Mouse (Mus musculus): ENCODE data around the gene Epha6. TPM values are rescaled to one million over a fixed set of nuclear protein-coding genes. Genes with fewer than 3 reads are reported as not detected.

Epha6 gene
- polyA plus RNA-seq, 1 experiment from 2014 or later: 0.30 TPM

DNA sequence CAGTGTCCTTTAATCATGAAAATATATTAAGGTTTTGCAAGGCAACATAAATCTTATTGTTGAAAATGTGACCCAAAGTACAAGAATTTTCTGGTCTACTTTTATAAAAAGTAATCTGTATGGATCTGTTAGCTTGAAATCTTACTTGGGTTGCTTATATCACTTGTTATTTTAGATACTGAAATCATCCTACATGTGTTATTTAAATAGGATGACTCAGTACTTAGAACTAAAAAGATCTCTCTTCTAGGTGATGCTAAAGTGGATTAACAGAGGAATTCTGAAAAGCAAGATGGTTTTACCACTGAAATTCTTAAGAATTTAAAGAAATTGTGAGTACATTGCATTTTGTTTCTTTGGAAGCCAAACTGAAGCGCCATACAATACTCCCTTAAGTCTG lies 561.5 kb downstream of the Epha6 start:
- Histone ChIP-seq H3K4me3 (no peak overlapping the region), H3K9me3 (no peaks in the 10 kb centered on the region), H3K36me3 (replicated peaks) (no peaks in the 10 kb centered on the region), H3K4me1 (no peaks in the 10 kb centered on the region), H3K27ac (no peak overlapping the region), H3K27me3 (ENCODE audit: poor library complexity, severe bottlenecking) (no peaks in the 10 kb centered on the region)
- 88% methylated on average over 1 of the region's 1 CpGs for WGBS
- no peak for DNase-seq (ENCODE audit: extremely low spot score, low spot score)

DNA sequence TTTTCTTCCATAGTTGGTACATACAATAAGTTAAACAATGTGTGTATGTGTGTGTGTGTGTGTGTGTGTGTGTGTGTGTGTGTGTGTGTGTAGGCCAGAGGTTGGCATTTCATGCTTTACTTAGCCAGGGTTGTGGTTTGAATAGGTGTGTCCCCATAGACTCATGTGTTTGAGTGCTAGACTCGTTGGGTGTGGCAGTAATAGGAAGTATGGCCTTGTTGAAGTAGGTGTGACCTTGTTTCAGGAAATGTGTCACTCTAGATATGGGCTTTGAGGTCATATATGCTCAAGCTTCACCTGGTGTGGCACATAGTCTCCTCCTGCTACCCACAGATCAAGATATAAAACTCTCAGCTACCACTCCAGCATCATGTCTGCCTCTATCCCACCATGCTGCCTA lies 577.0 kb downstream of the Epha6 start:
- Histone ChIP-seq H3K27ac (no peak overlapping the region), H3K4me1 (no peaks in the 10 kb centered on the region), H3K9me3 (no peaks in the 10 kb centered on the region), H3K36me3 (replicated peaks) (no peaks in the 10 kb centered on the region), H3K27me3 (ENCODE audit: poor library complexity, severe bottlenecking) (no peaks in the 10 kb centered on the region), H3K4me3 (no peak overlapping the region)
- no peak for DNase-seq (ENCODE audit: extremely low spot score, low spot score)
- 75% methylated on average over 1 of the region's 1 CpGs for WGBS

DNA sequence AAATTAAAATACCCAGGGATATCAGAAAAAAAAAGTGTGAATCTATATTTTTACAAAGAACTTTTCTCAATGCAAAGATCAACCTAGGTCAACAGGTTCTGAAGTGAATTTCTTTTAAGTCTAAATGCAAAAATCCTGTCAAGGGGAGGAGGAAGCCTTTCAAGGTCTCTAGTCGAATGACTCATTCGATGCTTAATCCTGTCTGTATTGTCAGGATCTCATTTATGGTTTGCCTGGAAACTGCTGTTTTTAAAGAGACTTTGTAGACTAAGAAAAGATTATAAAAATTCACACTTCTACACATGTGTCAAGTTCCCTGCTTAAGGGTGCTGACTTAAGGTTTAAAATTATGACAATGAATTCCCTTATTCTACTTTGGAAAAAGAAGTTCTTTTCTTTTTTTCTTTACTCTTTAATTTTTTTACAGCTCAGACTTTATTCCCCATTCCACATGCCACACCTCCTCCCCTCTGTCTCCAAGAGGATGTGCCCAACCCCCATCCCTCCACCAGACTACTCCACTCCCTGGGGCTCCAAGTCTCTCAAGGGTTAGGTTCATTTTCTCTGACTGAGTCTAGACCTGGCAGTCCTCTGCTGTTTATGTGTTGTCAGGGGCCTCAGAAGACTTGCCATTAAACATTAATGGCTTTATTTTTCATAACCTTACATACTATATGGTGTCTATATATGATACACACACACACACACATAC lies 598.3 kb downstream of the Epha6 start:
- Histone ChIP-seq H3K27me3 (ENCODE audit: poor library complexity, severe bottlenecking) (no peaks in the 10 kb centered on the region), H3K36me3 (replicated peaks) (no peaks in the 10 kb centered on the region), H3K9me3 (no peaks in the 10 kb centered on the region), H3K4me1 (peaks cover 4% of the 10 kb centered on the region; the same call in 1 of the 2 replicates), H3K4me3 (no peak overlapping the region), H3K27ac (no peak overlapping the region)
- DNase-seq (ENCODE audit: extremely low spot score, low spot score): no peak
- 47% methylated on average over 2 of the region's 2 CpGs for WGBS

DNA sequence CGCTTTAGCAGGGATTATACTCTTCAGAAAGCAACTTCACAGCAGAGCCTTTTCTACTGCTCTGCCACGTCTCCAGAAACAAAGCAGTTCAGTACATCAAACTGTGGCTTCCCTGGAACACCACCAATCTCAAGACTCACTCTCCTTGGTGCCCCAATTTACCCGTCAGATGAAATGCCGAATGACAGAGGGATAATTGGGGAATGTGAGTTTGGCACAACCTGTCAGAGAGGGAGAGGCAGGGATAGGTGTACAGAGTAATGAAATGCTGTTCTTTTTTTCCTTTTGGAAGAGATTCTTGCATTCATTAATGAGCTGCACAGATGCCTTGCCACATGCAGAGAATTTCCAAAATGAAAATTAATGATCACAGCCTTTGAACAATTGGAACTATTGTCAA lies 635.5 kb downstream of the Epha6 start:
- Histone ChIP-seq H3K9me3 (no peaks in the 10 kb centered on the region), H3K27ac (no peak overlapping the region), H3K36me3 (replicated peaks) (no peaks in the 10 kb centered on the region), H3K27me3 (ENCODE audit: poor library complexity, severe bottlenecking) (no peaks in the 10 kb centered on the region), H3K4me1 (peaks cover 4% of the 10 kb centered on the region; the same call in 1 of the 2 replicates), H3K4me3 (no peak overlapping the region)
- WGBS: 46% methylated on average over 4 of the region's 4 CpGs
- DNase-seq (ENCODE audit: extremely low spot score, low spot score): no peak

DNA sequence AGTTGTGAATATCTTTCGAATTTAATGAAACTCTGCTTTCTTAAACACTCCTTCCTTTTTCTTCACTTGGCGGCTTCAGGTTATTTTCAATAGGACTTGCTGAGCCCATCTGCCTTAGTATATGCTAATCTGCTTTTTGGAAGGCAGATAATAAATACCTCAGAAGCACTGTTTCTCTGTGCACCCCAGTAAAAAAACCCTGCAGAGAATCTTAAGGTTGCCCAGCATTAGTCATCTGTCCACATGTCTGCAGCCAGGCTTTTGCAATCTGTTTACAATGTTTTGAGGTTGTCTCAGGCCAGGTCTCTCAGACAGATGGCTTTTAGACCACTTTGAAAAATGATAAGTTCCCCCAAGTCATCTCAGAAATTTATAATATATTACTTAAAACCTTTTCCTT lies 649.6 kb downstream of the Epha6 start:
- H3K27me3 ChIP-seq (ENCODE audit: poor library complexity, severe bottlenecking): no peaks in the 10 kb centered on the region
- DNase-seq (ENCODE audit: extremely low spot score, low spot score): no peak
- no peaks in the 10 kb centered on the region for H3K36me3 ChIP-seq (replicated peaks)
- H3K27ac ChIP-seq: no peak overlapping the region
- H3K4me1 ChIP-seq: no peaks in the 10 kb centered on the region
- 89% methylated on average over 2 of the region's 2 CpGs for WGBS
- H3K9me3 ChIP-seq: peaks cover under 1% of the 10 kb centered on the region; the same call in 1 of the 2 replicates
- no peak overlapping the region for H3K4me3 ChIP-seq

DNA sequence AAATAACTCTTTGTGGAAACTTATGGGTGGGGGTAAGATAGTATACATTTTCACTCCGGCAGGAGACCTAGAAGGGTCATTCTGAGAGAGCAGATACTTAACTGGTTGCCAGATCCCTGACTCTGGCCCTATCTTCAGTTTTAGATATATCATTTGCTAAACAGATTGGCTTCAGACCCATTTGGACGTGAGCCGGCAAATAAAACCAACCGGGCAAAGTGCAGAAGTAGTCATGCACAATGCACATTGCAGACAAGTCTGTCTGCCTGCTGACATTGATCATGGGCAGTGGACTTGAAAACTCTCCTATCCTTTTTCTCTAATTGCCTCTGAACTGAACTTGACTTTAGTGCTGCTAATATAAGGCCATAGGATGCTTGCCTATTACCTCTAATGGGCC lies 681.6 kb downstream of the Epha6 start:
- no peak for DNase-seq (ENCODE audit: extremely low spot score, low spot score)
- Histone ChIP-seq H3K27ac (no peak overlapping the region), H3K4me3 (no peak overlapping the region), H3K4me1 (no peaks in the 10 kb centered on the region), H3K9me3 (no peaks in the 10 kb centered on the region), H3K27me3 (ENCODE audit: poor library complexity, severe bottlenecking) (no peaks in the 10 kb centered on the region), H3K36me3 (replicated peaks) (no peaks in the 10 kb centered on the region)
- WGBS: 96% methylated on average over 4 of the region's 4 CpGs

DNA sequence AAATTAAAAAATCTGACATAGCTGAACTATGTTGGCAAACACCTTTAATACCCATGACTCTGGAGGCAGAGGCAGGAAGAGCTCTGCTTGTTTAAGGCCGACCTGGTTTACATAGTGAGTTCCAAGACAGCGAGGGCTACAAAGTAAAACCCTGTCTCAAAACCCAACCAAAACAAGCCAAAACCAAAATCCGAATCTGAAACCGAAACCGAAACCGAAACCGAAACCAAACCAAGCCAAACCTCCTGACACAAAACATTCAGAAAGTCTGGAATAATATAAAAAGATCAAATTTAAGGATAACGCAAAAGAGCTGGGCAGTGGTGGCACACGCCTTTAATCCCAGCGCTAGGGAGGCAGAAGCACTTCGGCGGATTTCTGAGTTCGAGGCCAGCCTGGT lies 725.3 kb downstream of the Epha6 start:
- WGBS: 95% methylated on average over 13 of the region's 13 CpGs
- Histone ChIP-seq H3K4me3 (no peak overlapping the region), H3K27me3 (ENCODE audit: poor library complexity, severe bottlenecking) (no peaks in the 10 kb centered on the region), H3K4me1 (no peaks in the 10 kb centered on the region), H3K36me3 (replicated peaks) (no peaks in the 10 kb centered on the region), H3K27ac (no peak overlapping the region), H3K9me3 (no peaks in the 10 kb centered on the region)
- no peak for DNase-seq (ENCODE audit: extremely low spot score, low spot score)

DNA sequence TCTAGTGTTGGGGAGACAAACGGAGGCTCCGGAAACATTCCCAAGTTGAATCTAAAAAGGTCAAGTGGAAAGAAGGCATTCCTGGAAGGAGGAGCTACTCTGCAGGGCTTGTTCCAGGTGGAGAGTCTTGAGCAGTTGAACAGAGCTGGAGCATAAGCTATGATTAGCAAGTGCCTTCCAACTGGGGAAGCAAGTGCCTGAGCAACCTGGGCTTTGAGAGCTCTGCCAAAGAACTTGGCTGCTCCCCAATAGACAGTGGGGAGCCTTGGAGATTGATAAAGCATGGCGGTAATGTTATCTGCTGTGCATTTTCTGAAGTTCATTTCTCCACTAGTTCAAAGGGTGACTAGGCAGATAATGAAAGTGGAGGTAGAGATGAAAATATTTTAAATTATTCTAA lies 733.5 kb downstream of the Epha6 start:
- no peak for DNase-seq (ENCODE audit: extremely low spot score, low spot score)
- no peaks in the 10 kb centered on the region for H3K9me3 ChIP-seq
- no peaks in the 10 kb centered on the region for H3K27me3 ChIP-seq (ENCODE audit: poor library complexity, severe bottlenecking)
- H3K4me3 ChIP-seq: no peak overlapping the region
- 95% methylated on average over 3 of the region's 3 CpGs for WGBS
- no peaks in the 10 kb centered on the region for H3K36me3 ChIP-seq (replicated peaks)
- no peaks in the 10 kb centered on the region for H3K4me1 ChIP-seq
- H3K27ac ChIP-seq: no peak overlapping the region

DNA sequence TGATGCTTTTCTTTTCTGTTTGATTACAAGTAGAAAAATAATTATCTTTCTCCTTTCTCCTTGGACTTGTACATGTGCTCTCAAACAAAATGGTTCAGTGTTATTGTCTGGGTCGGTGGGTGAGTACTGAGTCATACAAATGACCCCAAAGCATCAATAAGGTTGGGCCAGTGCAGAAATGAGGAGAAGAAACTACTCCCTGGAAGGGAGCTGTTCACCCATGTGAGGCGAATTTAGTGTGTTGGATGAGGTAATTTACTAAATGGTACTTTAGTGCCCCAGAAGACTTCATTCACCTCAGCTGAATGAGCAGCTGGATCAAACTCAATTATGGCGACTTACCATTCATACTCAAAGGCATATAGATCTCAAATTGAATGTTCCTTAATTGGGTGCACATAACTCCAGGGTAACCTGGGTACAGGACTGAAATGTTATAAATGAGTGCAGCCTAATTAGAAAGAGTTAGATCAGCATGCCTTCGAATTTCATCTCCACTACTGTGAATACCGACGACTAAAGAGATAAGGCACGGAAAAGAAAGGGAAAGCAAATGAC lies 751.1 kb downstream of the Epha6 start:
- Histone ChIP-seq H3K4me1 (peaks cover 32% of the 10 kb centered on the region), H3K9me3 (no peaks in the 10 kb centered on the region), H3K4me3 (no peak overlapping the region), H3K27ac (0 out of 2 replicates have a peak overlapping the region, but pooled peaks have one; percentile 35), H3K36me3 (replicated peaks) (no peaks in the 10 kb centered on the region), H3K27me3 (ENCODE audit: poor library complexity, severe bottlenecking) (no peaks in the 10 kb centered on the region)
- DNase-seq (ENCODE audit: extremely low spot score, low spot score): peak; percentile 31
- 44% methylated on average over 7 of the region's 7 CpGs for WGBS

DNA sequence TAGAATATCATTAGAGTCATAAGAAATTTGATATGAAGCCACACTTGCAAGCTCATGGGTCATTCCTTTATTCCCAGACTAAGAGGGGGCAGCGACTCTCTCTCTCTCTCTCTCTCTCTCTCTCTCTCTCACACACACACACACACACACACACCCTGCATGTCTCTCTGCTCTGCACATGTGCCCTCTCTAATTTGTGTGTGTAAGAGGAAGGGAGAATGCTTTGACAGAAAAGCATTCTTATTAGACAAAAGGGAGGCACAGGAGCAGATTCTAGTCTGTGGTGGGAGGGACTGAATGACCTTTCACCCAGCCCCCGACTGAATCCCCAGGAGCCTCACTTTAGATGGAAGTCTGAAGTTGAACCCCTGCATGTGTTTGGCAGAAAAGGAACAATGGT lies 752.6 kb downstream of the Epha6 start:
- H3K36me3 ChIP-seq (replicated peaks): no peaks in the 10 kb centered on the region
- H3K9me3 ChIP-seq: no peaks in the 10 kb centered on the region
- H3K4me1 ChIP-seq: peaks cover 32% of the 10 kb centered on the region
- H3K27ac ChIP-seq: peak overlapping the region; percentile 80
- WGBS: 19% methylated on average over 2 of the region's 2 CpGs
- DNase-seq (ENCODE audit: extremely low spot score, low spot score): no peak
- H3K4me3 ChIP-seq: no peak overlapping the region
- no peaks in the 10 kb centered on the region for H3K27me3 ChIP-seq (ENCODE audit: poor library complexity, severe bottlenecking)

DNA sequence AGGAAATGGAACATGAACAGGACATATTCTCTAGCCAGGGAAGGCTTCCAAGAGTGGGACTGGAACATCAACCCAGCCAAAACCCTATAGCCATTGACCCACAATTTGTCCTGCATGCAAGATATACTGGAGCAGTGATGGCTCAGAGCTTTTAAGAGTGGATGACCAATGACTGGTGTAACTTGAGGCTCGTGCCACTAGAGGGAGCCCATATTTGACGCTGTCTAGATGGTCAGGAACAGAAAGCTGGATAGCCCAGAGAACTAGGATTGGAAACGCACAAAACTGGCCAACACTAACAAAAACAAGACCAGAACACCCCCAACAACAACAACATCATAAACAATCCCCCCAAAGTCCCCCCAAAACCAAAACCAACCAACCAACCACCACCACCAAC lies 758.8 kb downstream of the Epha6 start:
- 18% methylated on average over 3 of the region's 3 CpGs for WGBS
- H3K9me3 ChIP-seq: no peaks in the 10 kb centered on the region
- DNase-seq (ENCODE audit: extremely low spot score, low spot score): no peak
- H3K36me3 ChIP-seq (replicated peaks): no peaks in the 10 kb centered on the region
- no peak overlapping the region for H3K27ac ChIP-seq
- H3K4me1 ChIP-seq: no peaks in the 10 kb centered on the region
- H3K27me3 ChIP-seq (ENCODE audit: poor library complexity, severe bottlenecking): no peaks in the 10 kb centered on the region
- H3K4me3 ChIP-seq: no peak overlapping the region

DNA sequence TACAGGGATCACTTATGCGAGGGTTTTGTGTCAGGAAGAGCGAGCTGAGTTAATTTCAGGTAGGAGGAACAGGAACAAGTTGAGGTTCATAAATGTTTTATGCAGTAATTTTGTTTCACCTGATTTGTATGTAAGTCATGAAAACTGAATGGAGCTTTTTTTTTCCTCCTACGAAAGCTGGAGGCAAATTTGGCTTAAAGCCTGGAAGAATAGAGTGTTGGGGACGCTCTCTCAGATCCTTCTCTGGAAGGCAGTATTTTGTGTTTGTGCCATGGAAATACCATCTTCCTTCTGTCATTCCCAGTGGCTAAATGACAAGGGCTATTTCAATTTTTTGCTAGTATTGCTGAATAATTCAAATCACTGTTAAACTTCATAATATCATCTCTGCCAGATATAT lies 768.6 kb downstream of the Epha6 start:
- no peak overlapping the region for H3K4me3 ChIP-seq
- peaks cover 12% of the 10 kb centered on the region; the same call in 1 of the 2 replicates for H3K4me1 ChIP-seq
- DNase-seq (ENCODE audit: extremely low spot score, low spot score): no peak
- no peak overlapping the region for H3K27ac ChIP-seq
- H3K36me3 ChIP-seq (replicated peaks): no peaks in the 10 kb centered on the region
- 89% methylated on average over 4 of the region's 4 CpGs for WGBS
- H3K9me3 ChIP-seq: no peaks in the 10 kb centered on the region
- H3K27me3 ChIP-seq (ENCODE audit: poor library complexity, severe bottlenecking): no peaks in the 10 kb centered on the region

DNA sequence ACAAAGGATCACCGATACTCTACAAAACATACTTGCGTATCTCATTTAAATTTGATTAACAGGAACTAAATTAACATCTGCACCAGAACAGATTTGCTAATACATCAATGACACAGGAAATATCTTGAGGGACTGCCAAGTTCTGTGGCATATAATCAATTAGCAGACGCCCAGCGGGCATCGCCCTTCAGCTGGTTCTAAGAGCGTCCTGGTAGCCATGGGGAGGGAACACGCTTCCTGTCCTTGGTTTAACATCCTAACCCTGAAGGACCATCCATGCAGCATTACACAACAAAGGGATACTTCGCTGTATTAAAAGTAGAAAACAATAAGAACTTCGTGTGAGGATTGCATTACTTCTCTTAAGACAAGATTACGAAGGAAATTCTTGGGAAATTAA lies 769.0 kb downstream of the Epha6 start:
- Histone ChIP-seq H3K9me3 (no peaks in the 10 kb centered on the region), H3K27me3 (ENCODE audit: poor library complexity, severe bottlenecking) (no peaks in the 10 kb centered on the region), H3K36me3 (replicated peaks) (no peaks in the 10 kb centered on the region), H3K27ac (no peak overlapping the region), H3K4me1 (peaks cover 12% of the 10 kb centered on the region; the same call in 1 of the 2 replicates), H3K4me3 (no peak overlapping the region)
- DNase-seq (ENCODE audit: extremely low spot score, low spot score): no peak
- 93% methylated on average over 10 of the region's 10 CpGs for WGBS

Measured in forebrain, embryonic 10.5 days (tissue).